Mouse (Mus musculus): ENCODE measurements around the gene Mnx1.

DNA sequence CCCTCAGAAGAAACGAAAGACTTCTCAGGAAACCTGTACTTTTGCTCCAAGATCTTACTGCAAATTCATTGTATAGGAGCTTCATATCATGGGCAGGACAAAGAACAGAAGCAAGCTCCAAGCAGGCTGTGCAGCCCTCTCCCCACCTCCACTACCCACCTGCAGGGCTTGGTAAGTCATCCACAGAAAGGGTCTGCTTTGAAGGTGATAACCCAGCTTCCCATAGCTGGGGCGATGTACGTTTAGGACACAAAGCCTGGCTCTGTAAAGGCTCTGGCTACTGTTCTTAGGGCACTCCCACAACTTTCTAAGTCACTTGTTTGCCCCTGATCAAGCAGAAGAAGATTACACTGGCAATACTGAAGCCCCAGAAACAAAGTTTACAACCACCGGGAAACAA is 5.5 kb upstream of the Mnx1 start:
- no peak for TF ChIP-seq EP300 (optimal IDR thresholded peaks at IDR 0.05)
- no peak for TF ChIP-seq CTCF (IDR thresholded peaks at IDR 0.05; ENCODE audit: low read depth)
